Mouse (Mus musculus) midbrain, postnatal 0 days (tissue): Measurements from ENCODE around the gene Ehbp1l1. TPM values are rescaled to one million over a fixed set of nuclear protein-coding genes. Genes with fewer than 3 reads are reported as not detected.
A peak's percentile ranks its signal among the peaks of the same experiment; 100 is the strongest.

ENCODE experiments used
- ATAC-seq: fragments of 200-750 bp; cut with Nextera tagmentation; 2 replicates; pipeline ENCODE4 v1.8.0; 2017; ENCODE audit warnings: moderate number of reproducible peaks, mild to moderate bottlenecking, moderate TSS enrichment, moderate library complexity; ENCODE audit not compliant: low FRiP score
- DNase-seq: peaks from one replicate; pipeline ENCODE4 v3.0.0-alpha.2; 2015; ENCODE audit warnings: low spot score
- H3K27ac ChIP-seq: fragments of 300-500 bp; sonication (generic); 2 replicates; pipeline ENCODE4 v1.5.1; 2014; ENCODE audit warnings: low read depth, mild to moderate bottlenecking, low read length, mixed read lengths
- H3K27me3 ChIP-seq: fragments of 300-500 bp; sonication (generic); 2 replicates; pipeline ENCODE4 v1.6.1; 2014; ENCODE audit warnings: low read length, control low read depth, mixed read lengths; ENCODE audit not compliant: insufficient read depth
- H3K36me3 ChIP-seq: fragments of 300-500 bp; sonication (generic); 2 replicates; pipeline ENCODE4 v1.6.1; 2014; ENCODE audit warnings: low read length, control low read depth, mixed read lengths; ENCODE audit not compliant: insufficient read depth
- H3K4me1 ChIP-seq: fragments of 300-500 bp; sonication (generic); 2 replicates; pipeline ENCODE4 v1.6.1; 2014; ENCODE audit warnings: mild to moderate bottlenecking, control low read depth, antibody characterized with exemption, low read length, mixed read lengths; ENCODE audit not compliant: insufficient read depth
- H3K4me2 ChIP-seq: fragments of 300-500 bp; sonication (generic); 2 replicates; pipeline ENCODE4 v1.6.1; 2014; ENCODE audit warnings: low read depth, mild to moderate bottlenecking, low read length, mixed read lengths; ENCODE audit not compliant: poor library complexity, severe bottlenecking
- H3K4me3 ChIP-seq: fragments of 300-500 bp; sonication (generic); 2 replicates; pipeline ENCODE4 v1.5.1; 2014; ENCODE audit warnings: low read depth, mild to moderate bottlenecking, low read length, moderate library complexity
- H3K9ac ChIP-seq: fragments of 300-500 bp; sonication (generic); replicated peaks from 2 replicates; pipeline ENCODE4 v1.6.1; 2014; ENCODE audit warnings: mild to moderate bottlenecking, low read length, moderate library complexity, mixed read lengths; ENCODE audit not compliant: poor library complexity, severe bottlenecking
- H3K9me3 ChIP-seq: fragments of 300-500 bp; sonication (generic); 2 replicates; pipeline ENCODE4 v1.6.1; 2016; ENCODE audit warnings: low read length, control low read depth
- CTCF ChIP-seq: IDR thresholded peaks from 2 replicates; pipeline ENCODE4 v1.5.1; 2016; ENCODE audit warnings: antibody characterized with exemption, mild to moderate bottlenecking
- WGBS: fragments of 180-500 bp; shearing (Covaris S2); extraction: QIAGEN DNeasy Blood & Tissue Kit; methylation state at CpG from one replicate; pipeline ENCODE4 v1.1.7; 2014; 5-methylcytosine and 5-hydroxymethylcytosine counted together
- polyA plus RNA-seq: library from polyadenylated mRNA; unstranded; fragments of >200 nt; fragmentation: Nextera tagmentation; extraction: Ambion mirVana; gene quantifications from 2 replicates; pipeline ENCODE4 v1.2.1, GENCODE M21; 2015
- total RNA-seq: library from RNA; depleted of rRNA; stranded (reverse); fragments of >200 nt; gene quantifications from 2 replicates; pipeline ENCODE4 v1.2.3, GENCODE M21; 2014

Ehbp1l1 gene
- total and polyA plus RNA-seq, 2 experiments from 2014 or later = 25.6 to 65.2 TPM

GRCm38 (mm10) chr19:5724549-5724941, 1.6 kb downstream of the Ehbp1l1 start:
- Histone ChIP-seq H3K4me1 (peaks cover 19% of the 10 kb centered on the region; the same call in 1 of the 2 replicates), H3K9me3 (no peaks in the 10 kb centered on the region), H3K27me3 (no peaks in the 10 kb centered on the region), H3K36me3 (peaks cover 37% of the 10 kb centered on the region), H3K9ac (peak overlapping the region; percentile 36; the same call in 1 of the 2 replicates), H3K4me2 (no peak overlapping the region; the same call in 1 of the 2 replicates), H3K4me3 (no peak overlapping the region), H3K27ac (no peak overlapping the region)
- 71% methylated on average over 7 of the region's 7 CpGs for whole genome bisulfite sequencing
- DNase-seq (no peak), ATAC-seq (no peak)
- no peak for TF ChIP-seq CTCF

GRCm38 (mm10) chr19:5723934-5724548, 2.1 kb downstream of the Ehbp1l1 start:
- Histone ChIP-seq H3K36me3 (peaks cover 42% of the 10 kb centered on the region), H3K9me3 (no peaks in the 10 kb centered on the region), H3K4me1 (peaks cover 19% of the 10 kb centered on the region; the same call in 1 of the 2 replicates), H3K9ac (no peak overlapping the region), H3K27ac (no peak overlapping the region), H3K4me3 (no peak overlapping the region), H3K4me2 (no peak overlapping the region), H3K27me3 (no peaks in the 10 kb centered on the region)
- DNase-seq (no peak), ATAC-seq (no peak)
- TF ChIP-seq CTCF = no peak
- 70% methylated on average over 4 of the region's 4 CpGs for WGBS

- Histone ChIP-seq H3K9ac (no peak overlapping the region), H3K9me3 (no peaks in the 10 kb centered on the region), H3K27me3 (no peaks in the 10 kb centered on the region), H3K27ac (no peak overlapping the region), H3K4me3 (no peak overlapping the region), H3K36me3 (peaks cover 46% of the 10 kb centered on the region), H3K4me1 (peaks cover 19% of the 10 kb centered on the region; the same call in 1 of the 2 replicates), H3K4me2 (no peak overlapping the region)
- TF ChIP-seq CTCF = no peak
- no peak for DNase-seq
- WGBS = 91% methylated on average over 7 of the region's 7 CpGs
- no peak for ATAC-seq
Measured at GRCm38 (mm10) chr19:5722848-5723425, 3.2 kb downstream of the Ehbp1l1 start.

- ATAC-seq = no peak
- Histone ChIP-seq H3K27ac (no peak overlapping the region), H3K4me1 (peaks cover 15% of the 10 kb centered on the region; the same call in 1 of the 2 replicates), H3K27me3 (no peaks in the 10 kb centered on the region), H3K36me3 (peaks cover 46% of the 10 kb centered on the region), H3K4me2 (no peak overlapping the region), H3K4me3 (no peak overlapping the region), H3K9me3 (no peaks in the 10 kb centered on the region), H3K9ac (no peak overlapping the region)
- no peak for TF ChIP-seq CTCF
- no peak for DNase-seq
- 89% methylated on average over 6 of the region's 6 CpGs for WGBS
Measured at GRCm38 (mm10) chr19:5721233-5721632, 4.9 kb downstream of the Ehbp1l1 start.

GRCm38 (mm10) chr19:5716955-5717354, 9.2 kb downstream of the Ehbp1l1 start:
- Histone ChIP-seq H3K9me3 (no peaks in the 10 kb centered on the region), H3K27me3 (no peaks in the 10 kb centered on the region), H3K27ac (peak overlapping the region; percentile 65), H3K4me1 (peaks cover 13% of the 10 kb centered on the region; the same call in 1 of the 2 replicates), H3K4me2 (peak overlapping the region; percentile 74), H3K9ac (no peak overlapping the region; the same call in 1 of the 2 replicates), H3K36me3 (peaks cover 37% of the 10 kb centered on the region), H3K4me3 (peak overlapping the region; percentile 43)
- ATAC-seq = no peak
- DNase-seq = peak; percentile 22
- no peak for TF ChIP-seq CTCF
- 42% methylated on average over 10 of the region's 10 CpGs for WGBS
